Comparison of ENCODE assay signal across 17 mouse cellular contexts in the genomic region with DNA sequence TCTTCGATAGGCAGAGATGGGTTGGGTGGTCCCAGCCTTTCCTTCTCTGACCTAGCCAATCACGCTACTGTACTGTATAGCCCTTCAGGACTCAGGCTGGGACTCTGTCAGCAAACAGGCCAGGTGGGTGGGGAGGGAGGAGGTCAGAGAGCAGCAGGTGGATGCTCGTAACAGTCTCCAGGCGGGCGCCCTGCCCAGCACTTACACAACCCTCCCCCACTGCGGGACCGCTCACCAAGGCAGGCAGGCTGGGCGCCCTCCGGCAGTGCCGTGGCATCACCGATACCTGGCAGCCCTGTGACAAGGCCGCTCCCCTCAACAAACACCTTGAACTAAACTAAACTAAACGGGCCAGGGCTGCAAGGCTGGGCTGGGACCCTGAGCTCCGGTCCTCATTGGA. TPM values are rescaled to one million over a fixed set of nuclear protein-coding genes. Genes with fewer than 3 reads are reported as not detected.
DNase-seq lines count a peak whose midpoint lies in the region; ATAC-seq and TF ChIP-seq lines count a peak whose summit lies in the region.
"Had no signal": no experiment of that assay in that cellular context is flagged by ENCODE, and none has a peak within 500 bp of the region (broad histone marks: within the 10 kb centered on the region; RNA-seq: fewer than 3 reads in every experiment).

No protein-coding gene starts in this region.

- no peaks in the 10 kb centered on the region for H3K79me2 ChIP-seq in heart, adult 2 months (replicated peaks; ENCODE audit: control insufficient read depth, insufficient read depth, low read length)

- H3K4me3 ChIP-seq in kidney, postnatal 0 days (replicated peaks; ENCODE audit: low read depth, low read length) = no peak overlapping the region
- H3K4me3 ChIP-seq in lung, postnatal 0 days (ENCODE audit: low read depth, low read length) = no peak overlapping the region
- H3K4me3 ChIP-seq in heart, adult 2 months = no peak overlapping the region
- no peak overlapping the region for H3K4me3 ChIP-seq in forebrain, embryonic 10.5 days
- H3K4me3 ChIP-seq: erythroblast, embryonic 14.5 days; limb, embryonic 13.5 days had no signal

- ATAC-seq in kidney, postnatal 0 days (replicated peaks; ENCODE audit: low FRiP score, low read depth) = peak; percentile 62
- ATAC-seq in lung, postnatal 0 days = peak; percentile 79
- ATAC-seq: activated CD4-positive, CD25-positive, alpha-beta regulatory T cell, adult 4 months; hindbrain, postnatal 0 days had no signal

- no peak for TF ChIP-seq EP300 in lung, postnatal 0 days (IDR thresholded peaks at IDR 0.05)
- no peak for TF ChIP-seq EP300 in heart, adult 2 months (IDR thresholded peaks at IDR 0.05; ENCODE audit: insufficient read depth, low read depth, low read length)

- H3K9me3 ChIP-seq in kidney, postnatal 0 days (replicated peaks; ENCODE audit: low read length) = no peaks in the 10 kb centered on the region
- no peaks in the 10 kb centered on the region for H3K9me3 ChIP-seq in lung, postnatal 0 days (ENCODE audit: low read length)
- no peaks in the 10 kb centered on the region for H3K9me3 ChIP-seq in forebrain, embryonic 10.5 days
- H3K9me3 ChIP-seq: limb, embryonic 13.5 days had no signal

- peaks cover 17% of the 10 kb centered on the region for H3K36me3 ChIP-seq in kidney, postnatal 0 days (ENCODE audit: insufficient read depth, low read length)
- H3K36me3 ChIP-seq in lung, postnatal 0 days (ENCODE audit: insufficient read depth, low read length) = peaks cover 4% of the 10 kb centered on the region; the same call in 1 of the 2 replicates
- no peaks in the 10 kb centered on the region for H3K36me3 ChIP-seq in heart, adult 2 months (ENCODE audit: control insufficient read depth, insufficient read depth, low read length)
- no peaks in the 10 kb centered on the region for H3K36me3 ChIP-seq in forebrain, embryonic 10.5 days (replicated peaks)
- H3K36me3 ChIP-seq: limb, embryonic 13.5 days had no signal

- H3K9ac ChIP-seq in kidney, postnatal 0 days (ENCODE audit: low read depth, low read length) = no peak overlapping the region
- no peak overlapping the region for H3K9ac ChIP-seq in lung, postnatal 0 days (replicated peaks; ENCODE audit: low read depth)
- H3K9ac ChIP-seq in heart, adult 2 months (ENCODE audit: low read depth, low read length) = no peak overlapping the region
- H3K9ac ChIP-seq: limb, embryonic 13.5 days had no signal

- peaks cover 11% of the 10 kb centered on the region; the same call in 1 of the 2 replicates for H3K4me1 ChIP-seq in kidney, postnatal 0 days (replicated peaks; ENCODE audit: insufficient read depth, low read length)
- H3K4me1 ChIP-seq in lung, postnatal 0 days (ENCODE audit: insufficient read depth, low read depth, low read length) = no peaks in the 10 kb centered on the region
- H3K4me1 ChIP-seq in heart, adult 2 months (ENCODE audit: control insufficient read depth, insufficient read depth, low read length) = no peaks in the 10 kb centered on the region
- peaks cover 6% of the 10 kb centered on the region for H3K4me1 ChIP-seq in forebrain, embryonic 10.5 days

- no peak for TF ChIP-seq CTCF in kidney, postnatal 0 days (IDR thresholded peaks at IDR 0.05; ENCODE audit: low read depth)
- TF ChIP-seq CTCF in lung, postnatal 0 days (IDR thresholded peaks at IDR 0.05) = no peak
- no peak for TF ChIP-seq CTCF in heart, adult 2 months (IDR thresholded peaks at IDR 0.05)

- no peak overlapping the region for H3K4me2 ChIP-seq in kidney, postnatal 0 days (ENCODE audit: low read length)
- H3K4me2 ChIP-seq in lung, postnatal 0 days (replicated peaks; ENCODE audit: low read depth, low read length) = no peak overlapping the region
- H3K4me2 ChIP-seq: limb, embryonic 13.5 days had no signal

- no peak for TF ChIP-seq POLR2A in heart, adult 2 months (IDR thresholded peaks at IDR 0.05; ENCODE audit: insufficient read depth, low read depth, low read length)

- 62% methylated on average over 13 of the region's 14 CpGs for WGBS in kidney, postnatal 0 days
- WGBS in lung, postnatal 0 days = 48% methylated on average over 11 of the region's 14 CpGs
- WGBS in heart, adult 2 months = 91% methylated on average over 14 of the region's 14 CpGs
- WGBS in forebrain, embryonic 10.5 days = 77% methylated on average over 14 of the region's 14 CpGs

- H3K27ac ChIP-seq in kidney, postnatal 0 days = no peak overlapping the region; the same call in 1 of the 2 replicates
- no peak overlapping the region for H3K27ac ChIP-seq in lung, postnatal 0 days (ENCODE audit: low read length)
- no peak overlapping the region for H3K27ac ChIP-seq in heart, adult 2 months
- no peak overlapping the region for H3K27ac ChIP-seq in forebrain, embryonic 10.5 days
- H3K27ac ChIP-seq: hindbrain, postnatal 0 days; limb, embryonic 13.5 days had no signal

- peaks cover 3% of the 10 kb centered on the region; the same call in 1 of the 2 replicates for H3K27me3 ChIP-seq in kidney, postnatal 0 days (ENCODE audit: insufficient read depth, low read length)
- peaks cover 5% of the 10 kb centered on the region for H3K27me3 ChIP-seq in lung, postnatal 0 days (replicated peaks; ENCODE audit: insufficient read depth, low read length)
- peaks cover 4% of the 10 kb centered on the region for H3K27me3 ChIP-seq in heart, adult 2 months (ENCODE audit: control insufficient read depth, insufficient read depth, low read length)
- H3K27me3 ChIP-seq in forebrain, embryonic 10.5 days (ENCODE audit: poor library complexity, severe bottlenecking) = peaks cover 68% of the 10 kb centered on the region

- peak; percentile 42 for DNase-seq in urinary bladder, postnatal 14 days (ENCODE audit: low spot score)
- no peak for DNase-seq in urinary bladder, postnatal 25 days (ENCODE audit: low spot score)
- no peak for DNase-seq in kidney, postnatal 0 days (ENCODE audit: low spot score)
- DNase-seq in lung, postnatal 0 days (ENCODE audit: low spot score) = peak; percentile 57
- DNase-seq in yolk sac, embryonic 10.5 days (ENCODE audit: low spot score) = peak; percentile 47
- DNase-seq in heart, adult 2 months = no peak
- no peak for DNase-seq in ovary, adult 18-20 months (ENCODE audit: low spot score)
- no peak for DNase-seq in forebrain, embryonic 10.5 days (ENCODE audit: extremely low spot score, low spot score)
- DNase-seq: cerebellum, adult 11-12 months; heart, postnatal 10 days; layer of hippocampus, postnatal 36 days; thymus, adult 18-20 months had no signal

- intact Hi-C loops in heart, adult 2 months (cut with DNase I) = no loop called here

RNA-seq across cellular contexts. Expression of a gene that starts 6.2 kb away (rescaled TPM):
- polyA plus RNA-seq in kidney, postnatal 0 days (2015; fragmentation: Nextera tagmentation; extraction: Ambion mirVana) = 12.3 and 13.7 TPM in 2 replicates
- polyA plus RNA-seq in lung, postnatal 0 days (2015; fragmentation: Nextera tagmentation; extraction: Ambion mirVana) = 2.1 and 2.2 TPM in 2 replicates
- total RNA-seq in heart, adult 2 months (2021) = not detected
- 0.04 TPM in 1 of 2 replicates, not detected in the other for polyA plus RNA-seq in heart, adult 2 months (2012; rRNA removed)
- polyA plus RNA-seq in forebrain, embryonic 10.5 days (2016; fragmentation: Nextera tagmentation; extraction: Ambion mirVana) = 0.37 and 0.52 TPM in 2 replicates
- total RNA-seq: gastrocnemius, postnatal 4 days; heart, postnatal 10 days; hindbrain, postnatal 0 days; layer of hippocampus, postnatal 36 days had no signal
- polyA plus RNA-seq: activated CD4-positive, CD25-positive, alpha-beta regulatory T cell, adult 4 months had no signal

RNA-seq across cellular contexts. Expression of a gene that starts 13.6 kb away (rescaled TPM):
- 7.1 and 7.2 TPM in 2 replicates for polyA plus RNA-seq in kidney, postnatal 0 days (2015; fragmentation: Nextera tagmentation; extraction: Ambion mirVana)
- 3.9 and 4.3 TPM in 2 replicates for polyA plus RNA-seq in lung, postnatal 0 days (2015; fragmentation: Nextera tagmentation; extraction: Ambion mirVana)
- total RNA-seq in heart, adult 2 months (2021) = 1 to 10 TPM; 3.0 to 3.3 TPM
- 3.0 and 3.1 TPM in 2 replicates for polyA plus RNA-seq in heart, adult 2 months (2012; rRNA removed)
- 2.0 TPM in 2 replicates for polyA plus RNA-seq in forebrain, embryonic 10.5 days (2016; fragmentation: Nextera tagmentation; extraction: Ambion mirVana)

RNA-seq across cellular contexts. Expression of a gene that starts 43.9 kb away (rescaled TPM):
- polyA plus RNA-seq in kidney, postnatal 0 days (2015; fragmentation: Nextera tagmentation; extraction: Ambion mirVana) = 7.6 and 8.0 TPM in 2 replicates
- 3.6 and 3.7 TPM in 2 replicates for polyA plus RNA-seq in lung, postnatal 0 days (2015; fragmentation: Nextera tagmentation; extraction: Ambion mirVana)
- total RNA-seq in heart, adult 2 months (2021) = 1 to 10 TPM; 3.9 to 5.2 TPM
- polyA plus RNA-seq in heart, adult 2 months (2012; rRNA removed) = 11.4 and 13.0 TPM in 2 replicates
- 7.0 and 7.9 TPM in 2 replicates for polyA plus RNA-seq in forebrain, embryonic 10.5 days (2016; fragmentation: Nextera tagmentation; extraction: Ambion mirVana)

RNA-seq across cellular contexts. Expression of a gene that starts 47.5 kb away (rescaled TPM):
- 107 and 128 TPM in 2 replicates for polyA plus RNA-seq in kidney, postnatal 0 days (2015; fragmentation: Nextera tagmentation; extraction: Ambion mirVana)
- 59.6 and 68.5 TPM in 2 replicates for polyA plus RNA-seq in lung, postnatal 0 days (2015; fragmentation: Nextera tagmentation; extraction: Ambion mirVana)
- total RNA-seq in heart, adult 2 months (2021) = 10 to 100 TPM; 50.2 to 58.6 TPM
- polyA plus RNA-seq in heart, adult 2 months (2012; rRNA removed) = 18.7 and 37.1 TPM in 2 replicates
- 187 and 200 TPM in 2 replicates for polyA plus RNA-seq in forebrain, embryonic 10.5 days (2016; fragmentation: Nextera tagmentation; extraction: Ambion mirVana)

RNA-seq across cellular contexts. Expression of a gene that starts 50.6 kb away (rescaled TPM):
- polyA plus RNA-seq in kidney, postnatal 0 days (2015; fragmentation: Nextera tagmentation; extraction: Ambion mirVana) = 0.13 TPM in 1 of 2 replicates, not detected in the other
- polyA plus RNA-seq in lung, postnatal 0 days (2015; fragmentation: Nextera tagmentation; extraction: Ambion mirVana) = not detected in 2 replicates
- total RNA-seq in heart, adult 2 months (2021) = under 1 TPM; 0.82 to 0.89 TPM
- polyA plus RNA-seq in heart, adult 2 months (2012; rRNA removed) = 0.70 and 0.85 TPM in 2 replicates
- not detected in 2 replicates for polyA plus RNA-seq in forebrain, embryonic 10.5 days (2016; fragmentation: Nextera tagmentation; extraction: Ambion mirVana)
- polyA plus RNA-seq: hindbrain, postnatal 0 days; limb, embryonic 13.5 days had no signal

Comparison
In these comparisons a context has a peak if more than half of its experiments do, and no peak if none do; other contexts are left out.
1. DNase-seq: peak in urinary bladder, postnatal 14 days (single experiment), lung, postnatal 0 days (single experiment) and yolk sac, embryonic 10.5 days (single experiment); none in urinary bladder, postnatal 25 days (single experiment), kidney, postnatal 0 days (single experiment), heart, adult 2 months (0 of 2), ovary, adult 18-20 months (single experiment) and forebrain, embryonic 10.5 days (single experiment).